Mouse (Mus musculus) liver, adult 2 months (tissue): Measurements from ENCODE around the gene Ebf4. TPM values are rescaled to one million over a fixed set of nuclear protein-coding genes. Genes with fewer than 3 reads are reported as not detected.

Experiments
- DNase-seq: peaks from one replicate; pipeline ENCODE4 v3.0.0-alpha.2; 2011; ENCODE audit warnings: low read depth, low spot score; ENCODE audit errors: extremely low read depth
- H3K27ac ChIP-seq: fragments of 200-500 bp; replicated peaks from 2 replicates; pipeline ENCODE4 v1.5.1; 2012; ENCODE audit warnings: low read depth, mild to moderate bottlenecking, control low read depth, inconsistent platforms, low read length; ENCODE audit not compliant: insufficient read depth
- H3K27me3 ChIP-seq: fragments of 200-500 bp; 2 replicates; pipeline ENCODE4 v1.6.1; 2012; ENCODE audit warnings: mild to moderate bottlenecking, moderate library complexity, low read length, inconsistent platforms; ENCODE audit not compliant: control insufficient read depth, insufficient read depth
- H3K36me3 ChIP-seq: fragments of 200-500 bp; 2 replicates; pipeline ENCODE4 v1.6.1; 2012; ENCODE audit warnings: low read length, inconsistent platforms; ENCODE audit not compliant: control insufficient read depth, insufficient read depth
- H3K4me1 ChIP-seq: fragments of 200-500 bp; 2 replicates; pipeline ENCODE4 v1.6.1; 2011; ENCODE audit warnings: low read length; ENCODE audit not compliant: control insufficient read depth, insufficient read depth
- H3K4me3 ChIP-seq: fragments of 200-500 bp; 2 replicates; pipeline ENCODE4 v1.5.1; 2011; ENCODE audit warnings: low read depth, mild to moderate bottlenecking, control low read depth, low read length, moderate library complexity; ENCODE audit not compliant: insufficient read depth
- H3K79me2 ChIP-seq: fragments of 200-500 bp; 2 replicates; pipeline ENCODE4 v1.6.1; 2012; ENCODE audit warnings: inconsistent platforms, mild to moderate bottlenecking, low read length, moderate library complexity; ENCODE audit not compliant: control insufficient read depth, insufficient read depth
- H3K9ac ChIP-seq: fragments of 200-500 bp; 2 replicates; pipeline ENCODE4 v1.6.1; 2012; ENCODE audit warnings: low read depth, mild to moderate bottlenecking, control low read depth, inconsistent platforms, low read length
- CTCF ChIP-seq: fragments of 200-500 bp; IDR thresholded peaks from 2 replicates; pipeline ENCODE4 v1.5.1; 2011; ENCODE audit warnings: low read depth, low read length, control low read depth
- POLR2A ChIP-seq: fragments of 200-500 bp; IDR thresholded peaks from 2 replicates; pipeline ENCODE4 v1.6.1; 2011; ENCODE audit warnings: low read length, control low read depth; ENCODE audit not compliant: insufficient read depth; ENCODE audit errors: extremely low read depth
- WGBS: fragments of 180-500 bp; shearing (Covaris S2); methylation state at CpG from one replicate; pipeline ENCODE4 v1.1.7; 2018; 5-methylcytosine and 5-hydroxymethylcytosine counted together
- polyA plus RNA-seq: library from polyadenylated mRNA; depleted of rRNA; stranded (reverse); fragments of >200 nt; gene quantifications from 2 replicates; pipeline ENCODE4 v1.2.3, GENCODE M21; 2012; rRNA removed
- total RNA-seq: library from RNA; depleted of rRNA; stranded (reverse); fragments of >200 nt; gene quantifications from 2 replicates; pipeline ENCODE4 v1.2.3, GENCODE M21; 2014; rRNA removed

Ebf4 gene
- total RNA-seq (0.07 and 0.09 TPM in 2 replicates), polyA plus RNA-seq (0.19 and 0.22 TPM in 2 replicates)

DNA sequence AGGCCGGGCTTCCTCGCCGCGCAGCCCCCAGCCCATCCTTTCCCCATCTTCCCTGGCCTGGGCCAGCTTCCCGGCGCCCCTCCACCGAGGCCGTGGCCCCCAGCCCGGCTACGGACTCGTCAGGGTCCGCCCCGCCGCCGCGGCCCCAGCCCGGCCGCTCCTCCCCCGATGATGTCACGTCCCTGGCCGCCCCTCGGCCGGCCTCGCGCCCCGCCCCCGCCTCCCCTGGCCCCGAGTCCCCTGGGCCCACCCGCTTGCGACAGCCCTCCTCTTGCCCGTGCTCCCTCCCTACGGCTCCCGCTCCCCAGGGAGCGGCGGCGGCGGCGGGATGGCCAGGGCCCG lies at the start of gene Ebf4:
Ebf4 (plus strand) TSS at position 234 of the 342 bp plus-strand sequence.
- Histone ChIP-seq H3K79me2 (no peaks in the 10 kb centered on the region), H3K9ac (peak within 1 kb of the TSS; percentile 55), H3K4me1 (no peaks in the 10 kb centered on the region; the same call in 1 of the 2 replicates), H3K27me3 (peaks cover 10% of the 10 kb centered on the region), H3K4me3 (peak within 1 kb of the TSS; percentile 47; the same call in 1 of the 2 replicates), H3K27ac (no peak within 1 kb of the TSS), H3K36me3 (no peaks in the 10 kb centered on the region)
- no peak for DNase-seq
- TF ChIP-seq CTCF (no peak), POLR2A (no peak)
- 3% methylated on average over 35 of the region's 39 CpGs for WGBS

GRCm38 (mm10) chr2:130246912-130247311 lies 48.1 kb upstream of the Ebf4 start:
- Histone ChIP-seq H3K36me3 (no peaks in the 10 kb centered on the region), H3K79me2 (no peaks in the 10 kb centered on the region), H3K4me3 (no peak overlapping the region), H3K27me3 (no peaks in the 10 kb centered on the region), H3K4me1 (no peaks in the 10 kb centered on the region), H3K9ac (no peak overlapping the region), H3K27ac (no peak overlapping the region)
- DNase-seq, result peak; percentile 38
- 46% methylated on average over 9 of the region's 9 CpGs for WGBS
- TF ChIP-seq POLR2A (no peak), CTCF (peak; percentile 46; the same call in 1 of the 2 replicates)

DNA sequence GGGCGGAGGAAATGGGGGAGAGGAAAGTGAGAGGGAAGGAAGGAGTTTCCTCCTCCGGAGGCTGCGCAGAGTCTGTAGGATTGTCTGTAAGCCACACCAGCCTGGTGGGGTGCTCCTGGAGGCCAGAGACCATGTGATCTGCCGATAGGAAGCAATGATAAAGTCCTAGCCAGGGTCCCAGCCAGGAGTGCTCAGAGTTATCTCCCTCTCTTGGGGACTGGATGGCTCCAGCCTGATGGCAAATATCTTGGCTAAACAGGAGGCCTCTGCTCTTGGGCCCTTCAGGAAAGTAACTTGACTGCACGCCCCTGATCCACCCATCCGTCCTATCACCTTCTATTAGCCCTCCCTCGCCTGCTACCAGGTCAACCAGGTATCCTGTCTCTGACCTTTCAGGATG lies 46.7 kb upstream of the Ebf4 start:
- Histone ChIP-seq H3K9ac (no peak overlapping the region), H3K27me3 (no peaks in the 10 kb centered on the region), H3K4me1 (no peaks in the 10 kb centered on the region), H3K4me3 (no peak overlapping the region), H3K27ac (no peak overlapping the region), H3K36me3 (no peaks in the 10 kb centered on the region), H3K79me2 (no peaks in the 10 kb centered on the region)
- 59% methylated on average over 7 of the region's 7 CpGs for WGBS
- TF ChIP-seq POLR2A, result no peak
- no peak for TF ChIP-seq CTCF
- DNase-seq, result no peak

DNA sequence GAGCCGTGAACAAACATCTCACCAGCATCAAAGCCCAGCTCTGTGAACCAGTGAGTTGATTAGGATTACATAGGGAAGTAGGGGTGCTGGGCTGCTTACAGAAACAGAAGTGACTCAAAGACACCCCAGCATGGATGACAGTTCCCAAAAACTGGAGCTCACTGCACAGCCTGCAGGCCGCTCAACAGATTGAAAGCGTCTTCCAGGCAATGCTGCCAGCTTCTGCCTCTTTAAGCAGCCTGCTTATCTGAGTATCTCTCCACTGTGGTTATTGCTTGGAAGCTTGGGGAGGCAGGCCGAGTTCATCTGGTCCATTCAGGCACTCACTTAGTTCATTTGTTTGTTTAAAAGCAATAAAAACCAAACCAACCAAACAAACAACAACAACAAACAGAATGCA lies 38.2 kb upstream of the Ebf4 start:
- no peak overlapping the region for H3K4me3 ChIP-seq
- H3K27ac ChIP-seq, result no peak overlapping the region
- H3K79me2 ChIP-seq, result no peaks in the 10 kb centered on the region
- no peaks in the 10 kb centered on the region for H3K36me3 ChIP-seq
- no peak overlapping the region for H3K9ac ChIP-seq
- 84% methylated on average over 4 of the region's 4 CpGs for WGBS
- H3K27me3 ChIP-seq, result no peaks in the 10 kb centered on the region
- no peaks in the 10 kb centered on the region for H3K4me1 ChIP-seq
- TF ChIP-seq CTCF, result no peak
- no peak for TF ChIP-seq POLR2A
- no peak for DNase-seq

- 87% methylated on average over 4 of the region's 4 CpGs for WGBS
- no peak overlapping the region for H3K4me3 ChIP-seq
- H3K27me3 ChIP-seq, result no peaks in the 10 kb centered on the region
- H3K4me1 ChIP-seq, result no peaks in the 10 kb centered on the region
- no peaks in the 10 kb centered on the region for H3K79me2 ChIP-seq
- no peaks in the 10 kb centered on the region for H3K36me3 ChIP-seq
- H3K27ac ChIP-seq, result no peak overlapping the region
- no peak for DNase-seq
- TF ChIP-seq CTCF (no peak), POLR2A (no peak)
- no peak overlapping the region for H3K9ac ChIP-seq
These were observed 34.1 kb upstream of the Ebf4 start for GRCm38 (mm10) chr2:130260822-130261221.

DNA sequence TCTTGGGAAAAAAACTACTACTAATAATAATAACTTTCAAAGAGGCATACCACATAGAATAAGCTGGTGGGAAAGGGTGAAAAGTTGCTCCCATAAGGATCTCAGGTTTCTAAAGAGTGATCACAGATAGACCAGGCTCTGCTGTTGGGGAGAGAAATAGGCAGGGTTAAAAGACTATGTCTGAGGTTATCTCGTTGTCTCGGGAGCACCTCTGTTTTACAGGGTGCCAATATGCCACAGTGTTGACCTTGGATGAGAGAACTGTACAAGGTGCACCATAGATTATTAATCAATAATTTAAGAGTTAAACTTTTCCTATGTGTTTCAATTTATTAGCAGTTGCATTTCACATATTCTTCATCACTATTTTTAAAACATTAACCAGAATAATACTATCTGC lies 33.1 kb upstream of the Ebf4 start:
- DNase-seq, result no peak
- no peaks in the 10 kb centered on the region for H3K36me3 ChIP-seq
- no peaks in the 10 kb centered on the region for H3K27me3 ChIP-seq
- no peak overlapping the region for H3K27ac ChIP-seq
- no peak overlapping the region for H3K4me3 ChIP-seq
- no peaks in the 10 kb centered on the region for H3K79me2 ChIP-seq
- WGBS, result 32% methylated on average over 2 of the region's 2 CpGs
- no peaks in the 10 kb centered on the region for H3K4me1 ChIP-seq
- H3K9ac ChIP-seq, result no peak overlapping the region
- TF ChIP-seq CTCF, result no peak

DNA sequence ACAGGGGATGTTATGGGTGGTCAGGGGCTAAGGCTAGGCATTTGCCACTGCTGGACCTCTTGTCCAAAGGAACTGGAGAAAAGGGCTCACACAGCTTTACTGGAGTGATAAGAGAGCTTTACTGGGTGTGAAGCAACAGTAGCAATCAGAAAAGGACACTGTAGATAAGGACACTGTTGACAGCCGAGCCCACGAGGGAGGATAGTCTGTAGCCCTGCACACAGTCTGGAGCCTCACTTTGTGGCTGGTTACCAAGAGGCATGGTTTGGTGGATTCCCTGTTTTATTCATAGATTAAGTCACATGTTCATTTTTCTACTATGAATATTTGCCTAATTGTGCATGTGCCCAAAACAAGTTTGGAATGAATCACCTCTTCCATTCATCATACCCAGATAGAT lies 32.6 kb upstream of the Ebf4 start:
- no peak overlapping the region for H3K4me3 ChIP-seq
- no peaks in the 10 kb centered on the region for H3K36me3 ChIP-seq
- TF ChIP-seq POLR2A (no peak), CTCF (no peak)
- H3K79me2 ChIP-seq, result no peaks in the 10 kb centered on the region
- no peak overlapping the region for H3K27ac ChIP-seq
- no peaks in the 10 kb centered on the region for H3K27me3 ChIP-seq
- no peak overlapping the region for H3K9ac ChIP-seq
- WGBS, result 12% methylated on average over 2 of the region's 2 CpGs
- no peak for DNase-seq
- H3K4me1 ChIP-seq, result no peaks in the 10 kb centered on the region
